Mouse (Mus musculus): ENCODE results near the gene Gtdc1. TPM values are rescaled to one million over a fixed set of nuclear protein-coding genes. Genes with fewer than 3 reads are reported as not detected.

Gene Gtdc1
- polyA plus RNA-seq, 1 experiment from 2014 or later, result 14.0 TPM

DNA sequence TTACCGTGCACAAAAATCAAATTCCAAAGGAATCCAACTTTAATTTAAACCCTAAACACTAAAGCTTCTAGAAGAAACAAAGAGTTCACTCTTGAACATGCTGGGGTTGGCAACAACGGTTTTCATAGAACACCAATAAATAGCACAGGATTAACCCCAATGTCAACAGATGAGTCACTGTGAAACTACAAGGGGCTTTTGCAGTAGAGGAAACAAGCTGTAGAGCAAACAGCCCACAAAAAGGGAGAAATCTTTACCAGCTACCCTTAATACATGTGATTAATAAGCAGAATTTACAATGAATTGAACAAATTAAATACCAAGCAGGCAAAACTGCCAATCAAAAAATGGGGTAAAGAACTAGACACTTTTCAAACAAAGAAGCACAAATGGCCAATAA lies 53.7 kb downstream of the Gtdc1 start:
- H3K9me3 ChIP-seq (ENCODE audit: low read length), result no peaks in the 10 kb centered on the region
- no peaks in the 10 kb centered on the region for H3K27me3 ChIP-seq (ENCODE audit: insufficient read depth, low read length)
- 83% methylated on average over 2 of the region's 2 CpGs for WGBS
- H3K4me3 ChIP-seq (ENCODE audit: low read length), result no peak overlapping the region
- no peak overlapping the region for H3K4me2 ChIP-seq (replicated peaks; ENCODE audit: low read depth, low read length)
- H3K27ac ChIP-seq (ENCODE audit: low read length), result no peak overlapping the region
- H3K4me1 ChIP-seq (ENCODE audit: insufficient read depth, low read length), result no peaks in the 10 kb centered on the region
- H3K36me3 ChIP-seq (ENCODE audit: insufficient read depth, low read length), result no peaks in the 10 kb centered on the region
- no peak for ATAC-seq (ENCODE audit: low FRiP score, low TSS enrichment)
- no peak overlapping the region for H3K9ac ChIP-seq (replicated peaks; ENCODE audit: low read length)

DNA sequence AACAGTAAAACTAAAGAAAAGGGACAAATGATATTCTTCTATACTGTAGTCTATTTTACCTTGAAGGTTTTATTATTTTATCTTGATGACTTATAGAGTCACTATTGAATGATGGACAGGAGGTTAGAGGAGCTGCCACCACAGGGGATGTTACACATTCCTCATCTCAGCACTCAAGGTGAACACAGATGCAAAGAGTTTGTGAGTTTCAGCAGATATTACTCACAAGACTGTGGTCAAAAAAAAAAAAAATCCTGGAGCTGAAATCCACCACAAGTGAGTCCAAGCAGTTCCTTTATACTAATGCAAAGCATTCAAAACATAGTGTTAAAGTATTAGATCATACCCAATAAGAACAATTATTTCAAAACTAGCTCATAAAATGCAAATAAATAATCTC lies 62.7 kb downstream of the Gtdc1 start:
- H3K27ac ChIP-seq (ENCODE audit: low read length), result no peak overlapping the region
- H3K4me2 ChIP-seq (replicated peaks; ENCODE audit: low read depth, low read length), result no peak overlapping the region
- H3K4me1 ChIP-seq (ENCODE audit: insufficient read depth, low read length), result no peaks in the 10 kb centered on the region
- ATAC-seq (ENCODE audit: low FRiP score, low TSS enrichment), result no peak
- no peak overlapping the region for H3K9ac ChIP-seq (replicated peaks; ENCODE audit: low read length)
- H3K9me3 ChIP-seq (ENCODE audit: low read length), result no peaks in the 10 kb centered on the region
- H3K27me3 ChIP-seq (ENCODE audit: insufficient read depth, low read length), result no peaks in the 10 kb centered on the region
- H3K36me3 ChIP-seq (ENCODE audit: insufficient read depth, low read length), result 0 out of 2 replicates have a peak, but pooled peaks cover 3% of the 10 kb centered on the region
- H3K4me3 ChIP-seq (ENCODE audit: low read length), result no peak overlapping the region

GRCm38 (mm10) chr2:44854475-44854874 lies 73.0 kb downstream of the Gtdc1 start:
- no peaks in the 10 kb centered on the region for H3K4me1 ChIP-seq (ENCODE audit: insufficient read depth, low read length)
- H3K9ac ChIP-seq (replicated peaks; ENCODE audit: low read length), result no peak overlapping the region
- ATAC-seq (ENCODE audit: low FRiP score, low TSS enrichment), result no peak
- 90% methylated on average over 2 of the region's 2 CpGs for WGBS
- no peaks in the 10 kb centered on the region for H3K27me3 ChIP-seq (ENCODE audit: insufficient read depth, low read length)
- H3K9me3 ChIP-seq (ENCODE audit: low read length), result peaks cover 6% of the 10 kb centered on the region; the same call in 1 of the 2 replicates
- H3K4me3 ChIP-seq (ENCODE audit: low read length), result no peak overlapping the region
- no peak overlapping the region for H3K4me2 ChIP-seq (replicated peaks; ENCODE audit: low read depth, low read length)
- H3K27ac ChIP-seq (ENCODE audit: low read length), result no peak overlapping the region
- H3K36me3 ChIP-seq (ENCODE audit: insufficient read depth, low read length), result 0 out of 2 replicates have a peak, but pooled peaks cover 5% of the 10 kb centered on the region

DNA sequence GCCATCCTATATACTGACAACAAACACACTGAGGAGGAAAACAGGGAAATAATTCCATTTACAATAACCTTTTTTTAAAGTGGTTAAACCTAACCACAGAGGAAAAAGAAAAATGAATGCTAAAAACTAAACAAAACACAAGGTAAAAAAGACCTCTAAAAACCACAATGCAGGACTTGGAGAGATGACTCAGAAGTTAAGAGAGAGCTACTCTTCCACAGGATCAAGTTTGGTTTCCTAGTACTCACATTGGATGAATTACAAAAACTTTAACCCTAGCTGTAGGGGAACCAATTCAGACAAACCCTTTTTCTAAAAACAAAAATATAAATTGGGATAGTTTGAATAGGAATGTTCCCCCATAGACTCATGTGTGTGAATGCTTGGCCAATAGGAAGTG lies 77.8 kb downstream of the Gtdc1 start:
- no peaks in the 10 kb centered on the region for H3K27me3 ChIP-seq (ENCODE audit: insufficient read depth, low read length)
- H3K4me3 ChIP-seq (ENCODE audit: low read length), result no peak overlapping the region
- ATAC-seq (ENCODE audit: low FRiP score, low TSS enrichment), result no peak
- H3K4me1 ChIP-seq (ENCODE audit: insufficient read depth, low read length), result no peaks in the 10 kb centered on the region
- H3K27ac ChIP-seq (ENCODE audit: low read length), result no peak overlapping the region
- H3K9me3 ChIP-seq (ENCODE audit: low read length), result peaks cover 6% of the 10 kb centered on the region; the same call in 1 of the 2 replicates
- H3K36me3 ChIP-seq (ENCODE audit: insufficient read depth, low read length), result 0 out of 2 replicates have a peak, but pooled peaks cover 5% of the 10 kb centered on the region
- no peak overlapping the region for H3K4me2 ChIP-seq (replicated peaks; ENCODE audit: low read depth, low read length)
- no peak overlapping the region for H3K9ac ChIP-seq (replicated peaks; ENCODE audit: low read length)

DNA sequence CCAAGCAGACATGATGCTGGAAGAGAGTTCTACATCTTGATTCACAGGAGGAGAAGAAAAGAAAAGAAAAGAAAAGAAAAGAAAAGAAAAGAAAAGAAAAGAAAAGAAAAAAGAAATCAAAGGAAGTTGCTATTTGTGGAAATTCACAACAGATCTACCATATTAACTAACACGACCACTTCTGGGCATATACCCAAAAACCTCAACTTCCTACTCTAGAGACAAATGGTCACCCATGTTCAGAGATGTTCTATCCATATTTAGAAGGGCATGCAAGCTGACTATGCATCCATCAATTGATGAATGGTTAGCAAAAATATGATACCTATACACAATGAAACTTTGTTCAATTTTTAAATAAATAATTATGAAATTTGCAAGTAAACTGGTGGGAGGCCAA lies 79.3 kb downstream of the Gtdc1 start:
- Histone ChIP-seq H3K4me1 (ENCODE audit: insufficient read depth, low read length) (no peaks in the 10 kb centered on the region), H3K4me3 (ENCODE audit: low read length) (no peak overlapping the region), H3K9me3 (ENCODE audit: low read length) (peaks cover 6% of the 10 kb centered on the region; the same call in 1 of the 2 replicates), H3K36me3 (ENCODE audit: insufficient read depth, low read length) (0 out of 2 replicates have a peak, but pooled peaks cover 5% of the 10 kb centered on the region), H3K27ac (ENCODE audit: low read length) (no peak overlapping the region), H3K9ac (replicated peaks; ENCODE audit: low read length) (no peak overlapping the region), H3K4me2 (replicated peaks; ENCODE audit: low read depth, low read length) (no peak overlapping the region), H3K27me3 (ENCODE audit: insufficient read depth, low read length) (no peaks in the 10 kb centered on the region)
- WGBS, result 71% methylated on average over 1 of the region's 1 CpGs
- no peak for ATAC-seq (ENCODE audit: low FRiP score, low TSS enrichment)

- Histone ChIP-seq H3K27me3 (ENCODE audit: insufficient read depth, low read length) (no peaks in the 10 kb centered on the region), H3K9me3 (ENCODE audit: low read length) (no peaks in the 10 kb centered on the region), H3K4me3 (ENCODE audit: low read length) (no peak overlapping the region), H3K27ac (ENCODE audit: low read length) (no peak overlapping the region), H3K4me1 (ENCODE audit: insufficient read depth, low read length) (no peaks in the 10 kb centered on the region), H3K36me3 (ENCODE audit: insufficient read depth, low read length) (no peaks in the 10 kb centered on the region), H3K4me2 (replicated peaks; ENCODE audit: low read depth, low read length) (no peak overlapping the region), H3K9ac (replicated peaks; ENCODE audit: low read length) (no peak overlapping the region)
- ATAC-seq (ENCODE audit: low FRiP score, low TSS enrichment), result no peak
- WGBS, result 78% methylated on average over 4 of the region's 4 CpGs
Observed at GRCm38 (mm10) chr2:44845424-44845823, 82.0 kb downstream of the Gtdc1 start.

- WGBS, result 72% methylated on average over 2 of the region's 2 CpGs
- H3K4me1 ChIP-seq (ENCODE audit: insufficient read depth, low read length), result no peaks in the 10 kb centered on the region
- H3K9ac ChIP-seq (replicated peaks; ENCODE audit: low read length), result no peak overlapping the region
- H3K36me3 ChIP-seq (ENCODE audit: insufficient read depth, low read length), result no peaks in the 10 kb centered on the region
- ATAC-seq (ENCODE audit: low FRiP score, low TSS enrichment), result no peak
- no peak overlapping the region for H3K4me2 ChIP-seq (replicated peaks; ENCODE audit: low read depth, low read length)
- H3K4me3 ChIP-seq (ENCODE audit: low read length), result no peak overlapping the region
- no peak overlapping the region for H3K27ac ChIP-seq (ENCODE audit: low read length)
- no peaks in the 10 kb centered on the region for H3K9me3 ChIP-seq (ENCODE audit: low read length)
- no peaks in the 10 kb centered on the region for H3K27me3 ChIP-seq (ENCODE audit: insufficient read depth, low read length)
Observed at GRCm38 (mm10) chr2:44829753-44830152, 97.7 kb downstream of the Gtdc1 start.

DNA sequence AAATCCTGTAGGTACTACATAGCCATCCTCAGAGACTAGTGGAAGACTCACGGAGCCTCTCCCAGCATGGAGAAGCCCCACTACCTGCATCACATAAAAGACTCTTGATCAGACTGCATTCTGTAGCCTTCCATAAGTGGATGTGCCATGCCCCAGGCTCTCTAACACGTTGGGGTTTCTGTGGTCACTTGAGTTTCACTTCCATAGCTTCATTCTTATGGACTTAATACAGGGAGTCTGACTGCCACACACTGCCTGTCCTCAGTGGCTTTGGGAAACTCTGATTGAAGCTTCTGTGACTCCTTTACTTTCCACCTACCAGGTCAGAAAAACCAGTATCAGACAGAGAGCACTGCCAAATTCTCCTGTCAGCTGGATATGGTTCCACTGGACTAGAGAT lies 98.1 kb downstream of the Gtdc1 start:
- Histone ChIP-seq H3K27ac (ENCODE audit: low read length) (no peak overlapping the region), H3K4me2 (replicated peaks; ENCODE audit: low read depth, low read length) (no peak overlapping the region), H3K9ac (replicated peaks; ENCODE audit: low read length) (no peak overlapping the region), H3K27me3 (ENCODE audit: insufficient read depth, low read length) (no peaks in the 10 kb centered on the region), H3K36me3 (ENCODE audit: insufficient read depth, low read length) (no peaks in the 10 kb centered on the region), H3K4me1 (ENCODE audit: insufficient read depth, low read length) (no peaks in the 10 kb centered on the region), H3K9me3 (ENCODE audit: low read length) (no peaks in the 10 kb centered on the region), H3K4me3 (ENCODE audit: low read length) (no peak overlapping the region)
- no peak for ATAC-seq (ENCODE audit: low FRiP score, low TSS enrichment)
- 84% methylated on average over 2 of the region's 2 CpGs for WGBS

GRCm38 (mm10) chr2:44826609-44827008 lies 100.8 kb downstream of the Gtdc1 start:
- H3K36me3 ChIP-seq (ENCODE audit: insufficient read depth, low read length), result no peaks in the 10 kb centered on the region
- no peak overlapping the region for H3K4me3 ChIP-seq (ENCODE audit: low read length)
- H3K9me3 ChIP-seq (ENCODE audit: low read length), result no peaks in the 10 kb centered on the region
- ATAC-seq (ENCODE audit: low FRiP score, low TSS enrichment), result no peak
- no peaks in the 10 kb centered on the region for H3K4me1 ChIP-seq (ENCODE audit: insufficient read depth, low read length)
- no peak overlapping the region for H3K27ac ChIP-seq (ENCODE audit: low read length)
- WGBS, result 85% methylated on average over 3 of the region's 3 CpGs
- no peaks in the 10 kb centered on the region for H3K27me3 ChIP-seq (ENCODE audit: insufficient read depth, low read length)
- H3K9ac ChIP-seq (replicated peaks; ENCODE audit: low read length), result no peak overlapping the region
- no peak overlapping the region for H3K4me2 ChIP-seq (replicated peaks; ENCODE audit: low read depth, low read length)

- Histone ChIP-seq H3K27ac (ENCODE audit: low read length) (no peak overlapping the region), H3K36me3 (ENCODE audit: insufficient read depth, low read length) (no peaks in the 10 kb centered on the region), H3K4me2 (replicated peaks; ENCODE audit: low read depth, low read length) (no peak overlapping the region), H3K9ac (replicated peaks; ENCODE audit: low read length) (no peak overlapping the region), H3K4me3 (ENCODE audit: low read length) (no peak overlapping the region), H3K27me3 (ENCODE audit: insufficient read depth, low read length) (no peaks in the 10 kb centered on the region), H3K4me1 (ENCODE audit: insufficient read depth, low read length) (no peaks in the 10 kb centered on the region), H3K9me3 (ENCODE audit: low read length) (no peaks in the 10 kb centered on the region)
- no peak for ATAC-seq (ENCODE audit: low FRiP score, low TSS enrichment)
Observed at GRCm38 (mm10) chr2:44817787-44818186, 109.7 kb downstream of the Gtdc1 start.

- ATAC-seq (ENCODE audit: low FRiP score, low TSS enrichment), result no peak
- WGBS, result 68% methylated on average over 3 of the region's 3 CpGs
- Histone ChIP-seq H3K9ac (replicated peaks; ENCODE audit: low read length) (no peak overlapping the region), H3K27ac (ENCODE audit: low read length) (no peak overlapping the region), H3K27me3 (ENCODE audit: insufficient read depth, low read length) (no peaks in the 10 kb centered on the region), H3K4me3 (ENCODE audit: low read length) (no peak overlapping the region), H3K9me3 (ENCODE audit: low read length) (no peaks in the 10 kb centered on the region), H3K4me1 (ENCODE audit: insufficient read depth, low read length) (no peaks in the 10 kb centered on the region), H3K36me3 (ENCODE audit: insufficient read depth, low read length) (no peaks in the 10 kb centered on the region), H3K4me2 (replicated peaks; ENCODE audit: low read depth, low read length) (no peak overlapping the region)
Observed at GRCm38 (mm10) chr2:44813729-44814128, 113.7 kb downstream of the Gtdc1 start.

Measured in kidney, embryonic 16.5 days (tissue).